Mouse (Mus musculus) forebrain, embryonic 15.5 days (tissue): ENCODE data around the gene Rcor3. TPM values are rescaled to one million over a fixed set of nuclear protein-coding genes. Genes with fewer than 3 reads are reported as not detected.

Source experiments
- ATAC-seq: fragments of 200-750 bp; cut with Nextera tagmentation; replicated peaks from 2 replicates; pipeline ENCODE4 v1.8.0; 2017; ENCODE audit warnings: mild to moderate bottlenecking, moderate TSS enrichment, moderate library complexity
- H3K27ac ChIP-seq: fragments of 300-500 bp; sonication (generic); replicated peaks from 2 replicates; pipeline ENCODE4 v1.5.1; 2015; ENCODE audit warnings: mild to moderate bottlenecking, inconsistent platforms
- H3K27me3 ChIP-seq: fragments of 300-500 bp; sonication (generic); 2 replicates; pipeline ENCODE4 v1.6.1; 2015; ENCODE audit warnings: inconsistent platforms
- H3K36me3 ChIP-seq: fragments of 300-500 bp; sonication (generic); 2 replicates; pipeline ENCODE4 v1.6.1; 2015; ENCODE audit warnings: mild to moderate bottlenecking, inconsistent platforms
- H3K4me1 ChIP-seq: fragments of 300-500 bp; sonication (generic); 2 replicates; pipeline ENCODE4 v1.6.1; 2015; ENCODE audit warnings: inconsistent platforms
- H3K4me2 ChIP-seq: fragments of 300-500 bp; sonication (generic); replicated peaks from 2 replicates; pipeline ENCODE4 v1.6.1; 2015; ENCODE audit warnings: mild to moderate bottlenecking, inconsistent platforms
- H3K4me3 ChIP-seq: fragments of 300-500 bp; sonication (generic); 2 replicates; pipeline ENCODE4 v1.5.1; 2015; ENCODE audit warnings: mild to moderate bottlenecking, inconsistent platforms
- H3K9ac ChIP-seq: fragments of 300-500 bp; sonication (generic); replicated peaks from 2 replicates; pipeline ENCODE4 v1.6.1; 2015; ENCODE audit warnings: mild to moderate bottlenecking, inconsistent platforms
- H3K9me3 ChIP-seq: fragments of 300-500 bp; sonication (generic); 2 replicates; pipeline ENCODE4 v1.6.1; 2016; ENCODE audit warnings: inconsistent platforms
- WGBS: fragments of 180-500 bp; shearing (Covaris S2); methylation state at CpG from one replicate; pipeline ENCODE4 v1.1.7; 2015; ENCODE audit warnings: mixed read lengths; 5-methylcytosine and 5-hydroxymethylcytosine counted together
- polyA plus RNA-seq: library from polyadenylated mRNA; unstranded; fragments of >200 nt; fragmentation: Nextera tagmentation; extraction: Ambion mirVana; gene quantifications from 2 replicates; pipeline ENCODE4 v1.2.1, GENCODE M21; 2015

Rcor3 gene
- polyA plus RNA-seq = 23.8 and 24.8 TPM in 2 replicates

DNA sequence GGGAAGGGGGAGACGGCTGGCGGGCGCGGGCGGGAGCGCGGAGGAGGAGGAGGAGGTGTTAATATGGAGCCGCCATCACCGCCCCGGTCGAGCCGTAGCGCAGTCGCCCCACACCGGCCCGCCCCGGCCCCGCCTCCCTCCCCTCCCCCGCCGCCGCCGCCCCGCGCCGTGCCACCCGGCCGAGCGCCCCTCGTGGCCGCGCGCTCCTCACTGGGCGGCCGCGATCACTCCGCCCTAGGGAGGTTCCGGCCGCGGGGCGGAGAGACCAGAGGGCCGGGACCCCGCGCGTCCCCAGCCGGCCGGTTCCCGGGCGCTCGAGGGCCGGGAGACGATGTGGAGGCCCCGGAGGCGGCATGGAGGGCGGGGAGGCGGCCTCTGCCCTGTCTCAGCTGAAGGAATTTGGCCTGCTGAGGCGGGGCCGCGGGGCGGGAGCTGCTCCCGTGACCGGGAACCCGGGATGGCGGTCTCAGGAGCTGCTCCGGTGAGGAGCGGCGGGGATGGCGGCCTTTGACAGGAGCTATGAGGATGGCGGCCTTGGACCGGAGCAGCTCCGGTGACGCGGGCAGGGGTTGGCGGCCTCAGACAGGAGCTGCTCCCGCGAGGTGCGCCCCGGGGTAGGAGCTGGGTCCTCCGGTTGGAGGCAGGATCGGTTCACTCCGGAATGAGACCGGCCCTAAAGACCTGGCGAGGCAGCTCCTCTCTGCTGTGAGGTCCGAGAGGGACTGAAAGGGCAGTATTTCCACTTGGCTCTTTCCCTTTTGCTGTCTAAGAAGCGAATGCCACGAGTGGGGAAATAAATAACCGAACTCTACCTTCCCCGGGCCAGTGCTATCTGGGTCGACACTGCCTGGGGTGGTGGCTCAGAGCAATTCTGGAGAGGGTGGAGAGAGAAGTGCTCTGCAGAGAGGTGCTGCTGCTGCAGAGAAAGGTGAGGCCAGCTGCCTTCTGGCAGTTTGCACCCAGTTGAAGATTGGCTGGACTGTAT is at the start of gene Rcor3:
Rcor3 (minus strand) TSS at position 137 of the 985 bp plus-strand sequence.
- Histone ChIP-seq H3K9ac (peak within 1 kb of the TSS; percentile 97), H3K4me3 (peak within 1 kb of the TSS; percentile 89), H3K4me2 (peak within 1 kb of the TSS; percentile 96), H3K36me3 (no peaks in the 10 kb centered on the region), H3K27ac (peak within 1 kb of the TSS; percentile 97), H3K9me3 (no peaks in the 10 kb centered on the region), H3K27me3 (no peaks in the 10 kb centered on the region), H3K4me1 (peaks cover 19% of the 10 kb centered on the region)
- under 1% methylated on average over 70 of the region's 88 CpGs for WGBS
- ATAC-seq = peak; percentile 87

DNA sequence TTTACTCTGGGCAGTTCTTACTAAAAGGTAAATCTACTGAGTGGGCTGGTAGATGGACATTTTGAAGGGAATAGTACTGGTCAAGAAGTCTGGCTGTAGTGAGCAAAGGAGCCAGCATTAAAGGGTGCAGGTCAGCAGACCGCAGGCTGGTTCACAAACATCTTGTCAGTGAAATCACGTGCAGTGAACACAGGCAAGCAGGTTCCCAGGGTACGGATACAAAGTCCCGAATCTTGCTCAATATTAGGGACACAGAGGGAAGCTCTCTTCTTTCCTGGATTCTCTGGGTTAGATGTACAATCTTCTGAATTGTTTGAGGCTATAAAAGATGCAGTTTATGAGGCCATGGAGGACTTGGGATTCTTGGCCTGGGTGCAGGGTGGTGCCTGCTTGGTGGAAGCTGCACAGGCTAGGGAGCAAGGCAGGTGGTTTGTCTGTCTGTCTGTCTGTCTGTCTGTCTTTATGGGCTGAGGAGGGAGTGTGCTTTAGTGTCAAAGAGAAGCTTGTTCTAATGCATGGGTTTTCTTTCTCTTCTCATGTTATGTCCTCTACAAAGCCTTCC is 43.9 kb upstream of the Rcor3 start:
- ATAC-seq = no peak
- Histone ChIP-seq H3K27me3 (no peaks in the 10 kb centered on the region), H3K36me3 (no peaks in the 10 kb centered on the region), H3K27ac (no peak overlapping the region), H3K4me3 (no peak overlapping the region), H3K4me2 (no peak overlapping the region), H3K9me3 (no peaks in the 10 kb centered on the region), H3K4me1 (no peaks in the 10 kb centered on the region), H3K9ac (no peak overlapping the region)
- WGBS = 88% methylated on average over 4 of the region's 4 CpGs

DNA sequence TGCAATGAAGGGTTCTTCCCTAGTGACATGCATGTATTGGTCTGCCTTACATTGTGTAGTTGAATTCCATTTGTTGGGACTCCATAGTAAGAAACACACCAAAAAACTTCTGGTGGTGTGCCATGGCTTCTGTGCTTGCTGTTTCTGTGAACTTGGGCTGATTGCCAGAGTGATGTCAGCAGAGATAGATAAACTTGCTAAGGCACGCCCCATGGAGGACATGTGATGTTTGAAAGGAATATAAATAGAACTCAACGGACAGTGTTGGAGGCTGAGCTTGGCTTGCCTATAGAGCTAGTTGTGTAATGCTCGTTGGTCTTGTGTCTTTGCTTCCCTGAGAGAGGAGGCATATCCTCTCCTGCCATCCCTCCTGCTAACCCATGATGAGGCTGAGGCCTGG is 42.0 kb upstream of the Rcor3 start:
- ATAC-seq = no peak
- WGBS = 74% methylated on average over 3 of the region's 3 CpGs
- no peaks in the 10 kb centered on the region for H3K36me3 ChIP-seq

DNA sequence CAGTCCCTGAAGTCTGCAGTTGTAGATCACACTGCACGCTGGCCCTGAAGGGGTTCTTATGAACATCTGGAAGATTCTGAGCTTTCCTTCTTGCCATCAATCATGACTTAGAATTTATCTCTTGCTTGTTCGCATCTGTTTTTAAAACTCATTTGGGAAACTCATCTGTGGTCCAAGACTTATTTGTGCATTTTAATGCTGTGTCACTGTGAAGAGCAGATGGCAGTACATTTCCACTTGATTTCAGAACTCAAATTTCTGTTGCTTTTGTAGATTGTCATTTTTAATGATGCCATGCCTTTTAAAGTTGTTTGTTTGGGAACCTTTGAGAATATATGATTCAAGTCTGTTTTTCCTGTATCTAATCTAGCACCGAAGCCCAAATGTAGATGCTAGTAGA is 33.6 kb upstream of the Rcor3 start:
- no peak overlapping the region for H3K27ac ChIP-seq
- ATAC-seq = no peak
- H3K4me3 ChIP-seq = no peak overlapping the region
- no peak overlapping the region for H3K4me2 ChIP-seq
- no peaks in the 10 kb centered on the region for H3K36me3 ChIP-seq
- no peaks in the 10 kb centered on the region for H3K4me1 ChIP-seq
- 94% methylated on average over 3 of the region's 3 CpGs for WGBS
- H3K9me3 ChIP-seq = no peaks in the 10 kb centered on the region
- H3K27me3 ChIP-seq = no peaks in the 10 kb centered on the region
- H3K9ac ChIP-seq = no peak overlapping the region

More for the DNA sequence above, 42.0 kb upstream of the Rcor3 start:
- H3K9me3 ChIP-seq = no peaks in the 10 kb centered on the region
- H3K4me1 ChIP-seq = no peaks in the 10 kb centered on the region
- no peak overlapping the region for H3K4me2 ChIP-seq
- H3K9ac ChIP-seq = no peak overlapping the region
- H3K27ac ChIP-seq = no peak overlapping the region
- H3K27me3 ChIP-seq = no peaks in the 10 kb centered on the region
- no peak overlapping the region for H3K4me3 ChIP-seq

DNA sequence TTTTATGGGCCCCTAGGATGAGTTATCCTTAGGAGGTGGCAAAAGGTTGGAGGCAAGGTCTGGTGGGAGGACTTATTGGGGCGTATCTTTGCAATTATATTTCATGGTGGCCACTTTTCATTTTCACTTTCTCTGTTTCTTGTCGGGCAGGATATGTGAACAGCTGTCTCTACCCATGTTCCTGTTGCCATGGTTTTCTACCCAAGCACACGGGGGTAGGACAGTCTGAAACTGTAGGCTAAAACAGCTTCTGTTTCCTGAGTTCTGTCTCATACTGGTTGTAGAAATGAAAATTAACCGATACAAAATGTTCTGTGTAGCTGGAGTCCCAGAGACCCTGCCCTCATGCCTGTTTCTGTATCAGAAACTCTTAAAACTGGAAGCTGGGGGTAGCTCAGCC is 13.3 kb upstream of the Rcor3 start:
- H3K27me3 ChIP-seq = no peaks in the 10 kb centered on the region
- no peaks in the 10 kb centered on the region for H3K36me3 ChIP-seq
- no peak overlapping the region for H3K4me2 ChIP-seq
- H3K4me1 ChIP-seq = no peaks in the 10 kb centered on the region
- H3K9ac ChIP-seq = no peak overlapping the region
- 91% methylated on average over 4 of the region's 4 CpGs for WGBS
- ATAC-seq = no peak
- no peaks in the 10 kb centered on the region for H3K9me3 ChIP-seq
- no peak overlapping the region for H3K27ac ChIP-seq
- H3K4me3 ChIP-seq = no peak overlapping the region

DNA sequence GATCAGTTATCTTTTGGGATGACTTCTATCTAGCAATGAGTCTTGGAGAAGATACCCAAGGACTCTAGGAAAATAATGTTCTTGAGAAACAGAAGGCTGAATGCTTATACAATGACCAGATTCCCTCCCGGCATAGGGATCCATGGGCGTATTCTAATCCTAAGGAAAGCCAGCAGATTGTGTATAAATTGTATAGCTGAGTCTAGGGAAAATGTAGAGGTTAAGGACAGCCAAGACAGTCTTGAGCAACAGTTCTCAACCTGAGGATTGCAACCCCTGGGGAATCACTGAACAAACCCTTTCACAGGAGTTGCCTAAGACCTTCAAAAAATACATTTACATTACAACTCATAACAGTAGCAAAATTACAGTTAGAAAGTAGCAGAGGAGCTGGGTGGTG is 2.5 kb upstream of the Rcor3 start:
- no peaks in the 10 kb centered on the region for H3K27me3 ChIP-seq
- no peak overlapping the region for H3K27ac ChIP-seq
- ATAC-seq = no peak
- H3K4me2 ChIP-seq = no peak overlapping the region
- WGBS = 96% methylated on average over 2 of the region's 2 CpGs
- peaks cover 19% of the 10 kb centered on the region for H3K4me1 ChIP-seq
- no peaks in the 10 kb centered on the region for H3K36me3 ChIP-seq
- H3K9ac ChIP-seq = no peak overlapping the region
- H3K4me3 ChIP-seq = no peak overlapping the region
- H3K9me3 ChIP-seq = no peaks in the 10 kb centered on the region

DNA sequence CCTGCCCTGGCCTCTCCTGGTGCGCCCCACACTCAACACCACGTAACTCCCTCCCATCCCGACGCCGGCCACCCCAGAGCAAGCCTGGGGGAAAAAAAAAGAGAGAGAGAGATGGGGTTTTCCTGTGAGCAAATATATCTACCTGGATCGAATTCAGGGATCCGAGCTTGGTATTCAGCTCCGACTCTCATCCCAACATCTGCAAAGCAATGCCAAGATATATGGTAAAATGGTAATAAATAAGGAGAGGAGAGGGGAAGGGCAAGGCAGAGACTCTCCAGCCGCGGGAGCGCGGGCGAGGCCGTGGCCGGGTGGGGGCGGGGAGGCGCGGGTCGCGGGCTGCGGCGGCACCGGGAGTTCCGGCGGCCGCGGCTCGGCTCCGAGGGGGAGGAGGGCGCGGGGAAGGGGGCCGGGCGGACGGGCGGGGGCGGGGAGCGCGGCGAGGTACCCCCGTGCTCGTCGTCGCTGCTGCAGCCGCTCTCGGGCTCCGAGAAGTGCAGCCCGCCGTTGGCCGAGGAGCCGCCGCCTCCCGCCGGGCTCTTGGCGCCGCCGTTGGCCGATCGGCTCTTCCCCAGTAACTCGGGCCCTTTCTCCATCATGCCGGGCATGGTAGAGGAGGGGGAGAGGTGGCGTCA is 454 bp downstream of the Rcor3 start:
- no peak for ATAC-seq
- Histone ChIP-seq H3K36me3 (no peaks in the 10 kb centered on the region), H3K9me3 (no peaks in the 10 kb centered on the region), H3K4me2 (peak overlapping the region; percentile 96), H3K4me1 (peaks cover 19% of the 10 kb centered on the region), H3K4me3 (peak overlapping the region; percentile 89), H3K9ac (peak overlapping the region; percentile 97), H3K27me3 (no peaks in the 10 kb centered on the region), H3K27ac (peak overlapping the region; percentile 97)
- under 1% methylated on average over 49 of the region's 61 CpGs for WGBS

DNA sequence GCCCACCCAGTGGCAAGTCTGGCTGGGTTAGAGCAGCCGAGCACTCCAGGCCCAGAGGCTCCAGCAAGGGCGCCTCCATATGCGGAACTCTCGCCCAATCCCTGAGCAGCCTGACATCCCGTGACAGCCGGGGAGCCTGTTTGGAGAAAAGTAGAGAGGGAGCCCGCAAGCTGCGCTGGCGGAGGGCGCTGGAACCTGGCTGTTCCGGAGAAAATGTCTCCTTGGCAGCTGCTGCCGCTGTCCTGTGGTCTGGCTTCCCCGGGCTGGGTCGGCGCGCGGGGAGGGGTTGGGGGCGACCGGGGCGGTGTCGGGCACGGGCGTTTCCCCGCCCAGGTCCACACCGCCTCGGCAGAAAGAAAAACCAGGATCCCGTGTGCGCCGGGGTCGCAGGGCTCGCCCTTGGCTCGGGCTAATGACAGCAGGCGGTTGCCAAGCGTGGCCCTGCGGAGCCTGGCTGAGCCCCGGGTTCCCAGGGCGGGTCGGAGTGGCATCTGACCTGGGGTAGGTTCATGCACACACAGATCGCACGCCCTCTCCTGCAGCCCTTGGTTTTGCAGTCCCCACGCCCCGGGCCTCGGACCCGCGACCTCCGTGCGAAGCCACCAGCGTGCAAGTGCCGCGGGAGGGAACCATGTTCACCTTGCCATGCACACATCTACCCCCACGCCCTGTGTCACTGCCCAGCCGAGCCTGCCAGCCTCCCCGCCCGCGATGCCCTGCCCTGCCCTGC is 1.1 kb downstream of the Rcor3 start:
- Histone ChIP-seq H3K4me1 (peaks cover 19% of the 10 kb centered on the region), H3K4me2 (peak overlapping the region; percentile 96), H3K36me3 (no peaks in the 10 kb centered on the region), H3K27me3 (no peaks in the 10 kb centered on the region), H3K27ac (peak overlapping the region; percentile 97), H3K9ac (peak overlapping the region; percentile 97), H3K9me3 (no peaks in the 10 kb centered on the region), H3K4me3 (peak overlapping the region; percentile 89)
- ATAC-seq = peak; percentile 88
- WGBS = under 1% methylated on average over 53 of the region's 55 CpGs

DNA sequence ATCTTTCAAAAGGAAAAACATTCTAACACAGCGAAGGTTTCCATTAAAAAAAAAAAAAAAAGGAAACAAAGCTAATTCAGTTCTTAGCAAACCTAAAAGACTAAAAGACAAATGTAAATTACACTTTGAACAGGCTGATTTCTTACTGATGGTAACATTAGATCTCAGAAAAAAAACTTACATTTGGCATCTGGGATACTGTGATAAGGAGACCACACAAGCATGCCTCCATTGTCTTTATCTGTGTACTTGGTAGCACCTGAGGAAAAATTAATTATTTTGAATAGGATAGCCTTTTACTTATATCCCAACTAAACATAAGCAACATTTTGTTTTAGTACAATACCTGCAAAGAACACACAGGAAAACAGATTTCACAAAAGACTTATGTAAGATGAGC is 7.7 kb downstream of the Rcor3 start:
- Histone ChIP-seq H3K4me2 (no peak overlapping the region), H3K27ac (no peak overlapping the region), H3K27me3 (no peaks in the 10 kb centered on the region), H3K4me1 (no peaks in the 10 kb centered on the region), H3K4me3 (no peak overlapping the region), H3K36me3 (peaks cover 13% of the 10 kb centered on the region), H3K9me3 (no peaks in the 10 kb centered on the region), H3K9ac (no peak overlapping the region)
- ATAC-seq = no peak
- 97% methylated on average over 1 of the region's 1 CpGs for WGBS

DNA sequence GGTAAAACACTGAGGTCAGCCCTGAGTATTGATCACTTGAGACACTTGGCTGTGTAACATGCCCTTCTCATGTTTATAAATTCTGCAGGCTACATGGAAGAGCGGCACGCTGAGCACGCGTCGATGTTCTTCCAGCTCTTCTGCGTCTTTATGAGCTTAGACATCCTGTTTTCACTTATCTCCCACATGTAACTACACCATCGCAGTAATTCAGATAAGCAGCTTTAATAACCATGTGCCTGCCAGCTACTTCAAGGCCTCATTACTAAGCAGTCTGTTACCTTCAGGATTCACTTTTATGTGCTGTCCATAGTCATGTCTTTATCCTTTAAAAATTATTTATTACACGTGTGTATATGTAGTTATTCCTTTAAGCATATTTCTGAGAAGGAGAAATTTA is 9.5 kb downstream of the Rcor3 start:
- Histone ChIP-seq H3K4me3 (no peak overlapping the region), H3K9me3 (no peaks in the 10 kb centered on the region), H3K4me2 (no peak overlapping the region), H3K27me3 (no peaks in the 10 kb centered on the region), H3K36me3 (peaks cover 26% of the 10 kb centered on the region), H3K9ac (no peak overlapping the region), H3K4me1 (no peaks in the 10 kb centered on the region), H3K27ac (no peak overlapping the region)
- ATAC-seq = no peak
- 95% methylated on average over 8 of the region's 8 CpGs for WGBS

DNA sequence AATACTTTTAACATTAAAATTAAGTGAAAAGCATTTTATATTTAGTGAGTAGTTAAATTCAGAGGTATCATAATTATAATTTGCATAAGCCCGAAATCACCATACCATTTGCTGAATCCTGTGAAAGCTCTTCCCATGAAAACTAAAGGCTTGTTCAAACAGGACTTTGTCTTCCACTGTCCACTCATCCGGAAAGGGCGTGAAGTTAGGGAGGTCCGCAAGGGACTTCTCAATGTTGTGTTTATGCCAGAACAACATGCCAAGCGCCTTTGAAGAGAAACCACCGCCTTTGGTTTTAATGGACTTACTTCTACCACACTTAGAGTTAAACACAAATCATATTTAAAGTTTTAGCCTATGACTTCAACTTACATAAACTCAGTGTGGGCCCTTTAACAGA is 12.1 kb downstream of the Rcor3 start:
- Histone ChIP-seq H3K4me1 (no peaks in the 10 kb centered on the region), H3K27me3 (no peaks in the 10 kb centered on the region), H3K9ac (no peak overlapping the region), H3K36me3 (peaks cover 44% of the 10 kb centered on the region), H3K27ac (no peak overlapping the region), H3K9me3 (no peaks in the 10 kb centered on the region), H3K4me3 (no peak overlapping the region), H3K4me2 (no peak overlapping the region)
- WGBS = 91% methylated on average over 6 of the region's 6 CpGs
- ATAC-seq = no peak

DNA sequence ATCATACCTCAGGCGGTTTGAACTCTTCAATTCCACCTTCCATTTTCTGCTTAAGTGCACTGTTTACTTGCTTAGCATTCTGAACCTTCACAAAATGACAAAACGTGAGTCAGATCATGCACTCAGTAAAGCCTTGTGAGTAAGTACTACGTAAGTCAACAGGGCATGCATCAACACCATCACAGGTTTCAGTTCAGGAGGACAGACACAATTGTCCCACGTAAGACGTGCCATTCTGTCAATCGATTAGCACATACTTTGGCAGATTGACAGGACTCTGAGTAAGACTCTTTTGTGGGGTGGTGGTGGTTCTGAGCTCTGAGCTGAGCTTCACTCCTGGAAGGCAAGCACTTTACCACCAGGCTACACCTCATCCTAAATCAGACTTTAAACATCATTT is 21.6 kb downstream of the Rcor3 start:
- Histone ChIP-seq H3K4me1 (no peaks in the 10 kb centered on the region), H3K27ac (no peak overlapping the region), H3K27me3 (no peaks in the 10 kb centered on the region), H3K9ac (no peak overlapping the region), H3K9me3 (no peaks in the 10 kb centered on the region), H3K4me2 (no peak overlapping the region), H3K36me3 (peaks cover 60% of the 10 kb centered on the region), H3K4me3 (no peak overlapping the region)
- no peak for ATAC-seq
- WGBS = 79% methylated on average over 6 of the region's 6 CpGs
